Mouse (Mus musculus): ENCODE results near the gene Ahcyl2.
A peak's percentile ranks its signal among the peaks of the same experiment; 100 is the strongest.

The Ahcyl2 gene

GRCm38 (mm10) chr6:29770672-29771321 lies 3.0 kb downstream of the Ahcyl2 start:
- DNase-seq (ENCODE audit: low read depth, low spot score), result no peak

- peak; percentile 33 for DNase-seq (ENCODE audit: low read depth, low spot score)
Measured at GRCm38 (mm10) chr6:29772236-29772635, 4.4 kb downstream of the Ahcyl2 start.

- DNase-seq (ENCODE audit: low read depth, low spot score), result no peak
Measured at GRCm38 (mm10) chr6:29774161-29774560, 6.3 kb downstream of the Ahcyl2 start.

- DNase-seq (ENCODE audit: low read depth, low spot score), result peak; percentile 79
Measured at GRCm38 (mm10) chr6:29775609-29776008, 7.8 kb downstream of the Ahcyl2 start.

- no peak for DNase-seq (ENCODE audit: low read depth, low spot score)
Measured at GRCm38 (mm10) chr6:29776542-29777237, 8.9 kb downstream of the Ahcyl2 start.

- DNase-seq (ENCODE audit: low read depth, low spot score), result no peak
Measured at GRCm38 (mm10) chr6:29777238-29777555, 9.4 kb downstream of the Ahcyl2 start.

- no peak for DNase-seq (ENCODE audit: low read depth, low spot score)
Measured at GRCm38 (mm10) chr6:29780082-29780481, 12.3 kb downstream of the Ahcyl2 start.

GRCm38 (mm10) chr6:29780571-29780970 lies 12.8 kb downstream of the Ahcyl2 start:
- no peak for DNase-seq (ENCODE audit: low read depth, low spot score)

GRCm38 (mm10) chr6:29782239-29782638 lies 14.4 kb downstream of the Ahcyl2 start:
- DNase-seq (ENCODE audit: low read depth, low spot score), result no peak

GRCm38 (mm10) chr6:29783960-29784359 lies 16.1 kb downstream of the Ahcyl2 start:
- DNase-seq (ENCODE audit: low read depth, low spot score), result no peak

GRCm38 (mm10) chr6:29784413-29785021 lies 16.7 kb downstream of the Ahcyl2 start:
- DNase-seq (ENCODE audit: low read depth, low spot score), result no peak

GRCm38 (mm10) chr6:29785759-29786158 lies 17.9 kb downstream of the Ahcyl2 start:
- DNase-seq (ENCODE audit: low read depth, low spot score), result no peak

- peak; percentile 47 for DNase-seq (ENCODE audit: low read depth, low spot score)
Measured at GRCm38 (mm10) chr6:29788779-29789350, 21.1 kb downstream of the Ahcyl2 start.

GRCm38 (mm10) chr6:29790014-29790698 lies 22.3 kb downstream of the Ahcyl2 start:
- no peak for DNase-seq (ENCODE audit: low read depth, low spot score)

GRCm38 (mm10) chr6:29793520-29793919 lies 25.7 kb downstream of the Ahcyl2 start:
- DNase-seq (ENCODE audit: low read depth, low spot score), result no peak

- no peak for DNase-seq (ENCODE audit: low read depth, low spot score)
Measured at GRCm38 (mm10) chr6:29794582-29794981, 26.8 kb downstream of the Ahcyl2 start.

- no peak for DNase-seq (ENCODE audit: low read depth, low spot score)
Measured at GRCm38 (mm10) chr6:29802979-29803378, 35.2 kb downstream of the Ahcyl2 start.

GRCm38 (mm10) chr6:29804006-29804405 lies 36.2 kb downstream of the Ahcyl2 start:
- DNase-seq (ENCODE audit: low read depth, low spot score), result no peak

- DNase-seq (ENCODE audit: low read depth, low spot score), result peak; percentile 60
Measured at GRCm38 (mm10) chr6:29805381-29805780, 37.6 kb downstream of the Ahcyl2 start.

GRCm38 (mm10) chr6:29812076-29812475 lies 44.3 kb downstream of the Ahcyl2 start:
- DNase-seq (ENCODE audit: low read depth, low spot score), result no peak

GRCm38 (mm10) chr6:29812651-29813050 lies 44.8 kb downstream of the Ahcyl2 start:
- DNase-seq (ENCODE audit: low read depth, low spot score), result peak; percentile 63

GRCm38 (mm10) chr6:29814616-29815015 lies 46.8 kb downstream of the Ahcyl2 start:
- DNase-seq (ENCODE audit: low read depth, low spot score), result peak; percentile 83

Measured in brain, adult 2 months (tissue).